Mouse (Mus musculus): Measurements from ENCODE around the gene Steap4.
"Not testable (repeated sequence)": the region's sequence is repeated elsewhere in the genome, so short reads cannot be mapped to it uniquely, and the experiment has no call there.

Gene Steap4

GRCm38 (mm10) chr5:7960176-7960575, at the start of gene Steap4:
Gene Steap4, plus strand, starts transcription at chr5:7960457.
- ChIA-PET CTCF (interaction anchor here in 2 of 4 experiments (0.5 to 1.1 kb wide), 4 partner anchors 32 to 923 kb away, joined by 3 to 8 read pairs (median 3); no protein-coding TSS in a partner anchor), POLR2A (interaction anchor here in 1 of 4 experiments (0.6 kb wide), 1 partner anchor 1091 kb away, joined by 4 read pairs; no protein-coding TSS in a partner anchor)

DNA sequence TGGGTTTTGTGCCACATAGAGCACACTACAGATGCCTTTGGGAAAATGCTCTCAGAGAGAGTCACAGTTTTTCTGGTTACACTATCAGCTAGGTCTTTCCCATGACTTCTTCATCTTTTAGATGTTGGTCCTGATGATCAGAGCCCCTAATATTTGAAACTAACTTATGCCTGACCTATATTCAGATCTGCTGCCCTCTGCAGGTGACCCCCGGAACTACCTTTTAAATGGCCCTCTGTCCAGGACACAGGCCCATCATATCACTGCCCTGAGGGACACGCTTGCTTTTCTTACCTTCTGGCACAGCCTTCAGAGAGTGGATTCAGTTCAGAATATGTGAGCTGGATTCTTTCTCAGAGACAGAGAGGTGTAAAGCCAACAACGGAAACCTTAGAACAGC, 48.3 kb upstream of the Steap4 start:
- POLR2A ChIA-PET = no interaction called here
- CTCF ChIA-PET = interaction anchor here in 1 of 4 experiments (0.6 to 0.7 kb wide), 2 partner anchors 19 to 53 kb away, joined by 3 read pairs; no protein-coding TSS in a partner anchor

DNA sequence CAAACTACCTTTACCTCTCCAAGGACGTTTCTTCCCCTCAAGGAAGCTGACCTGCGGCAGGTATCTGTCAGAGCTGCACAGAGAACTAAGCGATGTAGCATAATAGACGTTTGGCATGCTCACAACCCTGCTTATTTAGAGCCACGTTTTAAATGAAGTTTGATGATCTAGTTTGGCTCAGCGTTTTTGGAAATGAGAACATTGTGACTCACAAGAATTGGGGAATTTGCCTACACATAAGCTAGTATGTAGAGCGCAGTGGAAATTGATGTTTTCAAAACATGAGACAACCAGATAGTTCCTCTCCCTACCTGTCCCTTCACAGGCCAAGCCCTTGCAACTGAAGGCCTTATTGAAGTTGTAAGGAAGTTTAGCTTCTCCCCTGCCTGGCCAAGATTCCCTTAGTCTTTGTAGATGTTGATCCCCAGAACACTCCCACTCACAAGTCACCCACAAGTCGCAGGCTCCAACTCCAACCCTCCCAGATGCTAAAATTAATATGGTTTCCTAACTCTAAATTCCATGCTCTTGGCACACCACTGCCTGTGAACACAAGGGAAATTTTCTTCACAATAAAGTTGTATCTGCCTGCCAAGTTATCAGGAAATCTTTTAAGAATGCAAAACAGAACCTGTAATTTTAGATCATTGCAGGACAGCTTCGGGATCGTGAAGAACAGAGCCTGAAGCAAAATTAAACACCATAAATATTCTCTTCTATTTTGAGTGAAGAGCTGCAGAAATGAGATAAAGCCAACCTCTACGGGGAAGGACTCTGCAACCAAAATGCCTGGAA, 42.6 kb upstream of the Steap4 start:
- POLR2A ChIA-PET = no interaction called here

GRCm38 (mm10) chr5:7918296-7918579, 42.0 kb upstream of the Steap4 start:
- CTCF ChIA-PET = no interaction called here

More for the DNA sequence above, 42.6 kb upstream of the Steap4 start:
- CTCF ChIA-PET = no interaction called here

GRCm38 (mm10) chr5:7919681-7920080, 40.6 kb upstream of the Steap4 start:
- ChIA-PET POLR2A (no interaction called here), CTCF (no interaction called here)

More at GRCm38 (mm10) chr5:7918296-7918579, 42.0 kb upstream of the Steap4 start:
- POLR2A ChIA-PET = no interaction called here

DNA sequence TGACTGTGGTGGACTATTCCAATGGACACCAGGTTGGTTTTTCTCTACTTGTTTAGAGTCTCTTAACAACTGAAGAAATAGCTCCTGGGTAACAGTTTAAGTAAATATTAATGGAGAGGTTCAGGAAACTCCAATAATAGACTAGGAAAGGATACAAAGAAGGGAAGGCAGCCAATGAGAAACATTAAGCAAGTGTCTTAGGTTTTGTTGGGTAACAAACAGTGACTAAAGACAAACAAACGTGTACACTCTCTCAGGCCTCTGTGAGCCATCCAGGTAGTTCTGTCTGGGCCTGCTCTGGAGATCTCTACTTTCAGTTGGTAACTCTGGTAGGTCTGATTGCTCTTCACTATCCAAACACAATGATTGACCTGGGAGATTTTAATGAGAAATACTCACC, 37.5 kb upstream of the Steap4 start:
- CTCF ChIA-PET = no interaction called here
- POLR2A ChIA-PET = no interaction called here

- CTCF ChIA-PET = no interaction called here
- POLR2A ChIA-PET = no interaction called here
Observed at GRCm38 (mm10) chr5:7923666-7924065, 36.6 kb upstream of the Steap4 start.

DNA sequence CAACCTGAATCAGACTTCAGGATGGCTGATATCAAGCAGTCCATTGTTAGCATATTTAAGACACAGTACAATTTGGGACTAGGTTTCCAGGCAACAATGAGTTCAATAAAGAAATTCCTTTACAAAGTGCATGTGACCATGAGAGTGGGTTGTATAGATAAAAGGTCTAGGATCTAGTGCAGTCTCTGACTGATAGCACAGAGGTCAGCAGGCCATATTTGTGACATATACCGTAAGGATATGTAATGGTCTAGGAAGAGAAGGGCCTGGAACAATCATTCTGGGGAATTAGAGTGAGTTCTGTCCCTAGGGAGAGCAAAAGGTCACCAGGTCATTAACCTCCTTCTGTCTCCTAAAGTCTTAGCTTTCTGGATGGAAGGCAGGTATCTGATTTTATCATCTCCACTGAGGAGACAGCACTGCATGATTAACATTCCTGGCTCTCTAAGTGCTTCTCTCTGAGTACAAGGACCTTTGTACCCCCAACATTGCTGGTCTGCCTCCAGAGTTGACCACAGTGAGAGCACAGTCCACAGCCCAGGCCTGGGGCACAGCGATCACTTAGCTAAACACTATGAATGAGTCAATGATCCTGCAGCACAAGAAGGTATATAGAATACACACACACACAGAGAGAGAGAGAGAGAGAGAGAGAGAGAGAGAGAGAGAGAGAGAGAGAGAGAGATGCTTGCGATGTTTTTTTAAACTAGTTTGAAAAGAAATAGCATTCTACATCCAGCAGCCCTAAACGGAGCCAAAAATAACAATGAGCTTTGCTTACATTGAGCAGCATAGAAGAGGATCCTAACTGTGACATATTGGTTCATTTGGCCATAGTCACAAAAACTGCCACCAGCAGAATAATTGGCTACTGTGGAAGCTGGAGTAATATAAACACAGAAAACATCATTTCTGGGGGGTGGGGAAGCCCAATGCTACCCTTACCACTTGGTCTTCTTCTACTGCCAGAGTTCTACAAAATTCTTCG, 27.7 kb upstream of the Steap4 start:
- CTCF ChIA-PET = no interaction called here
- POLR2A ChIA-PET = interaction anchor here in 1 of 4 experiments (0.6 kb wide), 1 partner anchor 33 kb away, joined by 3 read pairs; no protein-coding TSS in a partner anchor

DNA sequence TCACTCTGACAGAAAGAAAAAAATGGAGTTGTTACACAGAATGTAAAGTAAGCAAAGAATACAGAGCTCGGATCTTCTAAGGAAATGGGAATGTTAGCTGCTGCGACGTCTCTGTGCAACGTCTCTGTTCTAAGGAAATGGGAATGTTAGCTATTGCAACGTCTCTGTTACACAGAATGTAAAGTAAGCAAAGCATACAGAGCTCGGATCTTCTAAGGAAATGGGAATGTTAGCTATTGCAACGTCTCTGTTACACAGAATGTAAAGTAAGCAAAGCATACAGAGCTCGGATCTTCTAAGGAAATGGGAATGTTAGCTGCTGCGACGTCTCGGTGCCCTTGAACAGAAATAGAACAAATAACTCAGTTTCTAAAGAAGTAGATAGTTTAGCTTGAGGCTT, 26.8 kb upstream of the Steap4 start:
- POLR2A ChIA-PET, CTCF ChIA-PET: not testable (repeated sequence)

GRCm38 (mm10) chr5:7933933-7934675, 26.2 kb upstream of the Steap4 start:
- ChIA-PET CTCF (no interaction called here), POLR2A (no interaction called here)

GRCm38 (mm10) chr5:7954838-7955237, 5.4 kb upstream of the Steap4 start:
- CTCF ChIA-PET = interaction anchor here in 1 of 4 experiments (1.7 kb wide), 1 partner anchor 10 kb away, joined by 3 read pairs; no protein-coding TSS in a partner anchor
- POLR2A ChIA-PET = no interaction called here

DNA sequence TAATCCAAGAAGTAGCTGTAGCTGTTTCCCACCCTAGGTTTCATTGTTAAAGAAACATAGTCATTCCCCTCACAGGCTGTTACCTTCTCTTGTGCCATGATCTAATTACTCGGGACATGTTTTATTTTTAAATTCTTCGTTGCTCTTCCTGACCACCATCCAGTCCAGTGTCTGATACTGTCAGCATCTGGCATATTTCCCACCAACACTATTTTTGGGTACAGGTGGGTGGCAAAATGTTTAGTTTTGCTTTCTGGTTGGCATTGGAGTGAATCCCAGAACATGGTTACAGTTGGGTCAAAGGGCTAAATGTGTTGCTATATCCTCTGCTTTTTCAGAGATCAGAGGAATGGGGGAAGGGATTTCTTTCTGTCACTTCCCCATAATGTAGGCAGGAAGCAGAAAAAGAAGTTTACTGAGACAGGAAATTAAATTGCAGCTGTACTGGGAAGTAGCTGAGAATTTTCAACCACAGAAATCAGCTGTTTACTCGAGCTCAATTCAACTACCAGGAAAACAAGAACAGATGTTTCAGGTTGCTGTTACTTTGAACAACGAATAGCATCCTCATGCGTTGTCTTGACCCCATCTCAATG, 4.8 kb upstream of the Steap4 start:
- POLR2A ChIA-PET = interaction anchor here in 1 of 4 experiments (0.7 kb wide), 1 partner anchor 665 kb away, joined by 3 read pairs; no protein-coding TSS in a partner anchor
- CTCF ChIA-PET = interaction anchor here in 1 of 4 experiments (1.9 kb wide), 1 partner anchor 10 kb away, joined by 6 read pairs; no protein-coding TSS in a partner anchor

DNA sequence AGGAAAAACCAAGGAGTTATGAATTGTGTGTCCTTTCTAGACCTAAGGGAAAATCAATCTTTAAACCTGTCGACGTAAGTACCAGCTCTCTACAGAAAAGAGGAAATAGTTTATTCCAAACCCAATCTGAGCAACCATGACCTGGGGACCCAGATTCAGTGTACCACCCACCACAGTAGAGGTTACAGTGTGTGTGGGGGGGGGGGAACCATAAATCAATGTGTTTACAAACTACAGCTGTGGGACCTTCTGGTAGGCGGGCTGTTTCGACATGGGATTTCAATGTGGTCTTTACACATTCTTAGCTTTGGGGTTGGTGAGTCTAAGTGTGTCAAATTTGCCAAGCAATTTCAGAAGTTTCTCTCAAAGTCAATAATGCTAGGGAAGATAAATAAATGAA, 2.2 kb upstream of the Steap4 start:
- ChIA-PET CTCF (interaction anchor here in 1 of 4 experiments (0.6 kb wide), 1 partner anchor 10 kb away, joined by 5 read pairs; no protein-coding TSS in a partner anchor), POLR2A (no interaction called here)

- ChIA-PET CTCF (interaction anchor here in 1 of 4 experiments (1.1 kb wide), 1 partner anchor 138 kb away, joined by 3 read pairs; no protein-coding TSS in a partner anchor), POLR2A (no interaction called here)
Observed at GRCm38 (mm10) chr5:7959286-7959685, 971 bp upstream of the Steap4 start.

DNA sequence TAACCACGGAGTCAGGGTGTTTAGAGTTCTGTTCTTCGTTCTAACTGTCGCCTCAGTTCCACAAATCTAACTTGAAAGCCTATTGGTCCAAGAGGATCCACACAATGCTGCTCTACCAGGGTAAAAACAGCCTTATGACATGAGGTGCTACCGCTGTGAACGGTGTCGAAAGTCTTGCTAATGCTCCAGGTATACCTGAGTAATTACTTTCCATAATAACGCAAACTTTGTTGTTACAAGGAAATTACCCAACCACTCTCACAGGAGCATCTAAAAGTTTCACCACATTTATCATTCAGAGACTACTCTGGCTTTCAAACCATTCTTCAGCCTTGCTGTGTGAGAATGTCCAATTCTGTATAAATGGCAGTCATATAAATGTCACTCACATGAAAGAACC, 856 bp downstream of the Steap4 start:
- ChIA-PET CTCF (no interaction called here), POLR2A (interaction anchor here in 2 of 4 experiments (0.6 kb wide), 2 partner anchors 53 to 1092 kb away, joined by 3 to 4 read pairs; no protein-coding TSS in a partner anchor)

DNA sequence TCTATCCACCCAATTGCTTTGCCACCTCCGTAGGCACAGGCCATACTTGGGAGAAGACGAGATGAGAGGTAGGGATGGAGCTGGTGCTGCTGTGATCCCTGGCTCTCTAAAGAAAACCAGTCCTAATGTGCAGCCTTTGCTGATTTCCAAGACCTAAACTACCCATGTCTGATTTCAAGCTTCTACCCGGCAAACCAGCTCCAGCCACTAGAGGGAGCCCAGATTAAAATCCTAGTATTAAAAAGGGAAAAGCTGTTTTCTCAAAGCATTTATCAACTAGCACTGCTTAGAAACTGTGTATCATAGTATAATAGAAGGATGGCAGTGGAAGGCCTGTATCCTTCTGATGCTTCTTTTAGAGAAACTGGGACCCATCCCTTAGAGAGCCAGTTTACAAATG, 5.0 kb downstream of the Steap4 start:
- CTCF ChIA-PET = interaction anchor here (0.5 to 1.3 kb wide), 12 partner anchors 9 to 1014 kb away, joined by 3 to 8 read pairs (median 3); no protein-coding TSS in a partner anchor
- POLR2A ChIA-PET = no interaction called here

- POLR2A ChIA-PET = no interaction called here
- CTCF ChIA-PET = interaction anchor here in 1 of 4 experiments (0.6 to 0.7 kb wide), 2 partner anchors 10 to 958 kb away, joined by 3 to 5 read pairs; no protein-coding TSS in a partner anchor
Observed at GRCm38 (mm10) chr5:7968152-7968551, 7.9 kb downstream of the Steap4 start.

DNA sequence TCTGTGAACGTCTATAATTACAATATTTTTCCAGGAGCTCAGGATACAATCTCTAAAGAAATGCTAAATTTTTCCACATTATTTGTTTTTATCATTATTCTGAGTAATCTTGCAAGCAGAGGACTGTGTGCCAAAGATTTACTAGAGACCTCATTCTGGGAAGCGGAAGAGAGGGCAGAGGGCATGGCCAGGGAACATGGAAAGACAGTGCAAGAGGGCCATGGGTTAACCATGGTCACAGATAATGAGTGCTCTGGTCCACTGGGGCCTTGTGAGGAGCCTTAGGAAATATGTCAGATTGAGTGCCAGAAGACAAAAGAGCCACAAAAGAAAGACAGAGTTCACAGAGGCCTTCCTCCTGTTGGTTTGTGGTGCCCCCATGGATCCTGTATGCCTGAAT, 12.0 kb downstream of the Steap4 start:
- ChIA-PET POLR2A (no interaction called here), CTCF (no interaction called here)
